Mouse (Mus musculus) mouse trophoblast stem cell (cell line): ENCODE measurements at regions not wholly inside any gene's neighbourhood (a gene's known extent, or its start where the extent isn't known, plus 50 kb on each side); places are given as distances from the start of the nearest gene placed in this dataset.

Source experiments
- in situ Hi-C, 2 experiments: fragments of 300-500 bp; cut with MseI, MboI; formaldehyde crosslinking; loops; 2 replicates in 1 of 2; 3 replicates in 1 of 2; pipeline ENCODE4 v1.15.1; 2025

DNA sequence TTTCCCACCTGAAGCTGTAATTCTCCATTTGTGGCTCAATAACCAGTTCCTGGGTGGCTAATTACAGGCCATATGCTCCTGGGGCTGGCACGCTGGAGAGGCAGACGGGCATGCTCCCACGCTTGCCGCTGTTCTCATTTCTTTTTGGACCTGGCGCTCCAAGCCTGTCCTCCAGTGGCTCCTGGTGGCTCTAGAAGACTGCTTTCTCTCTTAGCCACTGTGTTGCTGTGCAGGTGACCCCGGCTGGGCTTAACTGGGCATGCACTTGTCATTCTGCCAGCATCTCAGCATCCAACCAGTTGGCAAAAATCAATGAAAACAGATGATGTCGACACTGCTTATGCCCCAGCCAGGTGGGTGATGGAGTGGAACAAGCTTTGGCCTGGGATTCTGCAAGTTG, 1944.6 kb upstream of the Lrrc6 start:
- in situ Hi-C loops: no loop called here

DNA sequence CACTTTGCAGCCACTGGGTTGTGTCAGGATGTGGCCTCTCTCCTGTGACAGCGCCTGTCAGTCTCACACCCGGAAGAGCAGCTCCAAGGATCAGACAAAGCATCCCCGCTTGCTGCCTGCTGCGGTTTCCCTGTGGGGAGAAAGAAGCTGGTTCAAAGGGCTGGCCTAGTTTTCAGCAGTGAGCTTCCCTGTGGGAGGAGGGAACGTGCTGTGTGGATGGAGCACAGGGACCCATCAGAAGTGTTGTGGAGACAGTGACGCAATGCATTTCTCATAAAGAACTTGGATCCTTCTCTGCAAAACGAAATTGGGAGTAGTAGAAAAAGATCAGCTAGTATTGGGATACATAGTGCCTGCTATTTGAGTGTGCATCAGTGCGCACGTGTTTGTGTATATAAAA, 1939.9 kb upstream of the Lrrc6 start:
- in situ Hi-C loops: no loop called here

DNA sequence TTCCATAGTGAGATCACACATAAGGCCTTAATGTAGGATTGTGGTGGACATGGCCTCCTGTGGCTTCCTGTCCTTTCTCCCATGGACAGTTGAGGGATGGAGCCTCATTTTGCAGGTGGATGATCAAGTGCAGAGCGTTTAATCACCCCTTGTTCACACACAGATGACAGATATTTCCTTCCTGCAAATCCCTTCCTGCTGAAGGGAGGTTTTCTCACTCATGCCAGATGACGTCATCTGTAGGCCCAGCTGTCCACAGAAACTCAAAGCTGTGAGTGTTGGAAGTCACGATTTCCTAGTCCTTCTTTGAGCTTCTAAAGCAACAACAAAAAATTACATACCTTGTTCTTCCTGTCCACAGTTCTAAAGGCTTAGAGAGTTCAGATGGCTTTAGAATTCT, 1935.3 kb upstream of the Lrrc6 start:
- in situ Hi-C loops: loop anchor here in 1 of 2 experiments (10.0 kb wide), 1 partner anchor 479 kb away; no protein-coding TSS in a partner anchor

DNA sequence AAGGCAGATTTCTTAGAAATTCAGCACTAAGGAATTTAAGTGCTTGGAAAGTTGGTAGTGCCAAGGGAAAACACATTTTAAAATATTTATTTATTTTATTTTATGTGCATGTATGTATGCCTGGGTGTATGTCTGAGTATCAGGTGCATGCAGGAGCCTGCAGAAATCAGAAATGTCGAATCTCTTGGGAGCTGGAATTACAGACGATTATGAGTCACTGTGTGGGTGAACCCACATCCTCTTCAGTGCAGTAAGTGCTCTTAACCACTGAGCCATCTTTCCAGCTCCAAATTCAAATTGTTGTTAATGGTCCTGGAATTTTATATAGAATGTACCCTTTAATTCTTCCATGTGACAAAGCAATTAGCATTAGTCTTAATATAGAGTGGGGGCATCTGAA, 1930.5 kb upstream of the Lrrc6 start:
- in situ Hi-C loops: loop anchor here in 1 of 2 experiments (10.0 kb wide), 1 partner anchor 484 kb away; no protein-coding TSS in a partner anchor

DNA sequence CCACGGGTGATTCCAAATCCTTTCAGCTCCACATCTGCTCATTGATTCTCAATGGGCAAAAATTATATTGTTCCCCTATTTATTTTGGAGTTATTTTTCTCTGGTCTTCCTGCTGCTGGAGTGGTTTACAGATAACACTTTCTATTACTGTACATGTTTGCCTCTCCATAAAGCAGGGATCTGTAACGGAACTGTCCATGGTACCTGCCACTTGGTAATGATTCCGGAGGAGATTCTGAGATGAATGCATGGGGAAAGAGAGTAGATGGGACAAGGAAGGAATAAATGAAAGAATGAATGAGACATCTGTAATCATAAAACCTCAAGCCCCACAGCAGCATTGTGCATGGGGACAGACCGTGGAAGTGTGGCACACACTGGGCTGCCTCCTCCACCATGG, 1929.8 kb upstream of the Lrrc6 start:
- in situ Hi-C loops: loop anchor here in 1 of 2 experiments (10.0 kb wide), 1 partner anchor 484 kb away; no protein-coding TSS in a partner anchor

DNA sequence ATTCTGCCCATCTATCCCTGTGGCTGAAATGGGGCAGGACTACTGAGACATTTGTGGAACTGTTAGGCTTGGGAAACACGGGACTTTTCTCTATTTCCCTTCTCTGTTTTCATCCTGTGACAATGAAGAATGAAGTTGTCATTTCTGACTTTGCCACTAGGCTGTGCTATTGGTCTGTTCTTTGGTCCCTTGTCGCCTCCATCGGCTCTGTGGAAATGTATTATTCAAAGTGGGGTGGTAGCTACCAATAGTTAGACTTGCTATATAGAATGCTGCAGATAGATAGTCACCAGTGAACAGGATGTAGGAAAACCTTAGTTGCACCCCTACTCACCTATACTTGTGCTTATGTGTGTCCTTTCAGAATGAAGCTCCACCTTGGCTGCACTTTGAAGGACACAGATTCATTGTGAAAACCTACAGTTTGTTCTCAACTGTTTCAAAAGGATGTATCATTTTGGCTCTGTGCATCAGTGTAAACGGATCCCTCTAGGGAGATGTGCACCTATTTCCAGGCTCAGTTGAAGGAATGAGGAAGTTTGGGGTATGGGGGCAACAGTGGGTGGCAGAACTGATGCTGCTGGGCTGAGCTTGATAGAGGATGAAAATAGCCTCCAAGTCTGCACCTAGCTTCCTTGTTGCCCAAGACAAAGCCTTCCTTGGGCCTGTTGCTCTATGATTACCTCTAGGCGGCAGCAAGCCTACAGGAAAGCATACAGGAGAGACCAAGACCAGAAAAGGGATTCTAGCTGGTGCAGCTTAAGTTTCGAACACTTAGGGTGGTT, 1927.9 kb upstream of the Lrrc6 start:
- in situ Hi-C loops: no loop called here

DNA sequence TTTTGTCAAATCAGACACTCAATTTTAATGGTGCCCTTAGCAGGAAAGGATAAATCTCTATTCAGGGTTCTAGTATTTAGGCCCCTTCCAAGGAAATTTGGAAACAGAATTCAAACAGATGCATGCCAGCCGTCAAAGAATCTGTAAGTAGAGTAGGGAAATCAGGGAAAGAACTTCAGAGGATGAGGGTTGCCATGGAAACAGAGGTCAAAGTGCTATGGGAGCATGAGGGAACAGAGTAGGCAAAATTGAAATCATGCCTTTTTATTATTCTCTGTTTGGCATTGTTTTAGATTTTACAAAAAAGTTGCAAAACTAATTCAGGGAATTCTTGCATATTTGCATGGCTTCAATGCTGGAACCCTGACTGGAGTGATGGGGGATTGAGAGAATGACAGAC, 1916.4 kb upstream of the Lrrc6 start:
- in situ Hi-C loops: no loop called here

DNA sequence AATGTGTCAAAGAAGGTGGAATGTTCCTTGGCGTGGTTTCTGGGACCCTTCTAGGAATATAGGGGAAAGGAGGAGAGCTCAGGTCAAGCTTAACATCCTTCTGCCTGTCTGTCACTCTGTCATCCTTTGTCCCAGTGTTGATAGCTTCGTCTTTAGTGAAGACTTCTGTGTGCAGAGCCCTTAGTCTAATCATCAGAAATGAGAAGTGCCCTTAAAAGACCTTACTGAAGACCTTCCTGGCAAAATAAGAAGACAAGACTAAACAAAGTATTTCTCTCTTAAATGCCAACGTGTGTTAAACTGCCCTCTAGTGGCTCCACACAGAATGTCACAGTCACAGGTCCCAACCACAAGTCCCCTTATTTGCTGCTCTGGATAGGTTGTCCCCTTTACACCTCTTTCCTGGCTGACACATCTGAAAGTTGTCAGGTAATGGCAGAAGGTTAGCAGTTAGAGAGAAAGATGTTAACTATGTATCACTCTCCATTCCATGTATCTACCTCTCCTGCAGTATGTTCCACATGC, 1914.8 kb upstream of the Lrrc6 start:
- in situ Hi-C loops: no loop called here

DNA sequence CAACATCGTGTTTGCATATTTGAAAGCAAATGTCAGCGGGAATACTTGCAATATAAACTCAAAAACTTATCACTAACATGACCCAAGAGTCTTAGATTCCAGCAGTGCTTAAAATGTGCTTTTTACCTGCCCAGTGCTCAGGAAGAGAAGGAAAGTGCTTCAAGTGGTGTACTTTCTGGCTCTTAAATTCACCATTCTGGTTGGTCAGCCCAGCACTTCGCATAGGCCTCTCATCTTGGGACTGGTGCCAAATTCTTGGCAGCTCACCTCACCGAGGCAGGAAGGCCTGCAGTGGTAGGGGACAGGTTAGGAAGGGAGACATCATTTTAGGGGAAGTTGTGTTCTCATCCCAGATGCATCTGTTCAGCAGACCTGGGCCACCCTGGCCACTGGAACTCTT, 1913.3 kb upstream of the Lrrc6 start:
- in situ Hi-C loops: no loop called here

DNA sequence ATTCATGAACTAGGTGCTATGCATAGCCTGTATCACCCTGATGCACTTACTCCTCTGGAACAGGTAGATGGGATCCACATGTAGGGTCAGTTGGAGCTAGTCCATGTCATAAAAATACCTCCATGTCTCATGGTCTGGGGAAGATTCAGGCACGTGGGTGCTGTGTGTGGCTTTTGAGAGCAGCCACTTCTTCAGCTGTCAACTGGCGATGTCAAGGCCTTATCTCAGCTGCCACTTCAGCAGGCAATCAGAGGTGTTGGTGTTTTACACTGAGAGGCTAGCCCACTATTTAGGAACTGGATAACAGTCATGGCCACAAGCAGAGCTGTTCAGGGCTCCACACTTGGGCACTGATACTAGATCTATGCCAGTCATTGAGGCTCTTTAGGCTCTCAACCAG, 1912.0 kb upstream of the Lrrc6 start:
- in situ Hi-C loops: no loop called here

DNA sequence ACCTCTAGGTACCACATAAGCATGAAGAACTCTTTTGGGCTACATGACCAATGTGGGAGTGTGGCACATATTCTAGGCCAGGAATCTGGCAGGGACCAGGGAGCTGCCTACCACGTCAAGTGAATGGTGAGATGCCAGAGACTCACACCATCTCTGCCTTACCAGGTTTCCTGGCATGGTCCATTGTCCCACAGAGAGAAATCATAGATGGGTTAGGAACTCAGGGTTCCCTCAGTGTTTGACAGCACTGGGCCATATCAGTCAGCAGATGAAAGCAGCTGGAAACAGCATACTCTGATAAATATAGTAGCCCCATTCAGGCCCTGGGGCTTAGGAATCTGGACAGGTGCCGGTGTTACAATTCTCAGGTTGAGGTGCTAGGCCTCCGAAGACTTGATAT, 1911.4 kb upstream of the Lrrc6 start:
- in situ Hi-C loops: no loop called here

DNA sequence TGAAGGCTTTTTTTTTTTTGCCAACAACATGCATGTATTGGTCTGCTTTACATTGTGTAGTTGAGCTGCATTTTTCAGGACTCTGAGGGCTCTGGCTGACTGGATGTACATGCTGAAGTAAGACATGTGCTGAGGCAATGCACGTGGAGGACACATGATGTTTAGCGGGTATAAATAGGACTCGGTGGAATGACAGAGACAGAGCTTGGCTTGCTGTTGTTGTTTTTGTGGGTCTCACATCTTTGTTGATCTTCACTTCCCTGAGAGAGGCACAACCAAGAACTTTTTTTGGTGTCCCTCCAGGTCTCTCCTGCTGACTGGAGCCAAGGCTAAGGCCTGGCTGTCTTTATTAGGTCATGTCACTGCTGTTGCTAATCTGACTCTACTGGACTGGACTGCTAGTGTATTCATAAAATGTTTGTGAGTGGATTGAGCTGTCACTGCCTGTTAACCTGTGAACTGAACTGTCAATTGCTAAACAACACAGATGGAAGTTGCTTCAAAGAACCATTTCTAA, 1902.9 kb upstream of the Lrrc6 start:
- in situ Hi-C loops: no loop called here

DNA sequence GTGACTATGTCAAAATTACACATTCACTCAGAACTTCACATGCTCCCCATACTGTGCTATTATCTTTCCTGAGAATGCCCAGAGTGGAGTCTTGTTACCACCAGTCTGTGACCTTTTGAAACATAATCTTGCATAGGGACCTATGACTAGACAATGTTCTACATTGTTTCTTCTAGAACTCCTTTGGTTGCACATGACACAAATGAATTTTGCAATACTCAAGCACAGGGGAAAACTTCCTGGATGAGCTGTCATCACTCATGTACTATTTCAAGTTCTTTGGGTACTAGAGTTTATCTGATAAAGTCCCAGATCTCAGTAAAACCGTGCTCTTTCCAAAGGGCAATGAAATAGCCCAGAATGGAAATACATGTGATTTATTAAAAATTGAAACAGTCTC, 1901.0 kb upstream of the Lrrc6 start:
- in situ Hi-C loops: no loop called here

DNA sequence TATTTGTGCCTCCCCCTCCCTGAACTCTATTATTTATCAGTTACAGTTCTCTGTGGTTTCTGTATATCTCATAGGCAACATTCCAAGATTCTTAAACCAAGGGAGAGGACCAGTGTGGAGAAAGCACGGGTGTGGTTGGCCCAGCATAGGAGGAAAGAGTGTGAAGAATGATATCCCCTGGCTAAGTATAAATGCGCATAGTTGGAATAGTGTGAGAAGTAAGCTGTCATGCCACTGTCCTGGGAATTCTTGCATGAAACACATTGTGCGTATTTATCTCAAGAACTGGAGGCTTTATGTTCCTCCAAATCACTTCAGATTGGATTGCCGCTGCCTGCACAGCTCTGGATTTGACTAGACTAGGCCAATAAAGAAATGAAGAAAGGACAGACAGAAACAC, 1900.3 kb upstream of the Lrrc6 start:
- in situ Hi-C loops: no loop called here

DNA sequence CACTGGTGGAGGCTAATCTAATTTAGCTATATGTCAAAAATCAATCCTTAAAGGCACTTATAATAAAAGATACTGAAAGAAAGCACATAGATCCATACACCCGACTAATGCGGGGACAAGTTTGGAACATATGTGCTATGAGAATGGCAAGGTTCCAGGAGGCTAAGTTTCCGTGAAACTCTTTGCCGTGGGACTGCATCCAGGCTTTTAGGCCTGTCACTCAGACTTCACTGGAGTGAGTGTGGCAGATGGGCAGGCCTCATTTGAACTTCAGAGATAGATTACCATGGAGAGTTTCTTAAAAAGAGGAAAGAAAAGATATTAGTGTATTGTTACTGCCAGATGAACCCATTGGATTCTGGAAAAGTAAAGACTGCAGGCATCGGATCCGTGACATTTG, 1895.9 kb upstream of the Lrrc6 start:
- in situ Hi-C loops: no loop called here

DNA sequence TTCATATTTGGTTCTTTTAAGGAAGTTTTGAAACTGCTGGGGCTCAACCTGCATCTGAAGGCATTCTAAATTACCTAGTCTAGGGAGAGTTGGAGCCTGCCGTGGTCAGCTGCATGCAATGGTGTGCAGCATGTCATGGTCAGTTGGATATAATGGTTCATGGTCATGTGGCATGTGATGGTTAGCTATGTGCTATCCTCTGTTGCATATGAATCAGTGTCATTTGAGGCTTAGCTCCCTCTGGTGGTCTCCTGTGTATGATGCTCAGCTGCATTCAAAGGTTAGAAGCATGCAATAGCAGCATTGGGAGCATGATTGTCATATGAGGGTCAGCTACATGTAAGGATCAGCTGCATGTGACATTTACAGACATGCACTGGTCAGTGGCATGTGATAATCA, 1894.0 kb upstream of the Lrrc6 start:
- in situ Hi-C loops: no loop called here

DNA sequence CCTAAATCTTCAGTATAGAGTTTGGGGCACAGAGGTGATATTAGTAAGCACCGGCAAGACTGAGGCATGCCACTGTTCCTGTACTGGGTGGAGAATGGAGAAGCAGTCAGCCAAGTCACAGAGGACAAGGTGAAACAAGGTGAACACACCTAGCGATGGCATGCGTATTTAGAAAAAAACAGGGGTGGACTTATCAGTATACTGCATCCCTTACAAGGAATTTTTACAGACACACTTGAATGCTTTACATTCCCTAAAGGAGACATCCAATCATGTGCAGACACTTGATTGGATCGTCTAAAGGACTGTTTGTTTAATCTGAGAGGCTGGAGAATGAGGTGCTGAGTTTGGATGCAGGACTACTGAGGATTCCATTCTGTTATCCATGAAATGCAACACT, 1893.4 kb upstream of the Lrrc6 start:
- in situ Hi-C loops: no loop called here

DNA sequence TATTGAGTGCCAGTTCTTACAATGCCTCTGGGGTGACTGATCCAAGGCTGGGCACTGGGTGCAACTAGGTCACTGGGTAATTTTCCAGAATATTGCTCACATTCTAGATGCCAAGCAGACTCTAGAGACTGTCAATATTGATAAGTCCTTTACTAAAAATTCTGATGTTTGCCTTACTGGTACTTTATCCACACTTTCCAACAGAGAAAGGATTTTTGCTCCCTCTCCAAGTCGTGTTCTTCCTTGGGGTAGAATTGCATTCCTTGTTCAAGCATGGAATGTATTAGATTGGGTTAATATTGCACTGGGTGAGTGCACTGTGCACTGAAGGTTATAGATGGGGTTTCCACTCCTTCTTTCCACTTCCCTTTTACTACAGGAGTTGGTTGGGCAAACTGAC, 1891.0 kb upstream of the Lrrc6 start:
- in situ Hi-C loops: no loop called here

DNA sequence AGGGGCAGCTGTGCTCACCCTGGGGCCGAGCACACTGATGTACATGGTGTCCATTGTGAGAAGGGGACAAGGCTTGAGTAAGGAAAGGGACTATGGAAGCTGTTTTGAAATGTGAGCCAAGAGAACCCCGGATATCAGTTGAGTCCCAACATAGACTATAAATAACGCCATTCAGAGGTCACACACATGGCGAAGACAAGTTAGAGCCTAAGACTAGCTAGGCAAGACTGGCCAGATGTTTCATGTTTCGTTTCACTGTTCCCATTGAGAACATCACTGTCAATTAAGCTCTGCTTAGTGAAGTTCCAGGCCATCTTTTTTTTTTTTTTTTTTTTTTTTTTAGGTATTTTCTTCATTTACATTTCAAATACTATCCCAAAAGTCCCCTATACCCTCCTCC, 1889.1 kb upstream of the Lrrc6 start:
- in situ Hi-C loops: no loop called here

DNA sequence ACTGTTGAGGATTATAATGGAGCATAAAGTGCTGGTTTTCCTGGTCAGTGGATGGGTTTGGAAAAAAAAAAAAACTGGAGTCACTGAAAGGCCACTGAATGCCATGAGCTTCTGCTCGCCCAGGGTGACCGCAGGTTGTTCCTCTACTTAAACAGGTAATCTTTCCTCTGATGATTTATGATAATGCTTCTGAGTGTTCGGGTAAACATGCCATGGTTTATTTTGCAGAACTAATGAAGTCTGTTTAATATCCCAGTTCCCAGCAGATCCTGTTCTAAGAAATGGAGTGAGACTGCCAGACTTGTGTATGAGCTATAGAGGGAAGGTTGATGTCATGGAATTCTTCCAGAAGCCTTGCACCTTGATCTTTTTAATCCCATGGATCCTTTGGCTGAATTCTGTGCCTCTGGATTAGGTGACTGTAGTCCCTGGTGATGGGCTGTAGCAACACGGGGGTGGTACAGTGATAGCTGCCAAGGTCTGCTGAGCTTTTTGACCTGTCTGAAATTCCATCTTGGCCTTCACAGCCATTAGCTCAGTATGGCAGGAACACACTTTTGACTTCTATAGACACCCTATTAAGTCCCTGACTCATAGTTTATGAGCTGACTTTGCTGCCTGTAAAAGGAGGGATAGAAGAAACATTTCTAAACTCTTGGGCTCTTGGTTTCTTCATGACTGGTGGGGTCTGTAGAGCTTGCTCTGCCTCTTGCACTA, 1886.8 kb upstream of the Lrrc6 start:
- in situ Hi-C loops: no loop called here

DNA sequence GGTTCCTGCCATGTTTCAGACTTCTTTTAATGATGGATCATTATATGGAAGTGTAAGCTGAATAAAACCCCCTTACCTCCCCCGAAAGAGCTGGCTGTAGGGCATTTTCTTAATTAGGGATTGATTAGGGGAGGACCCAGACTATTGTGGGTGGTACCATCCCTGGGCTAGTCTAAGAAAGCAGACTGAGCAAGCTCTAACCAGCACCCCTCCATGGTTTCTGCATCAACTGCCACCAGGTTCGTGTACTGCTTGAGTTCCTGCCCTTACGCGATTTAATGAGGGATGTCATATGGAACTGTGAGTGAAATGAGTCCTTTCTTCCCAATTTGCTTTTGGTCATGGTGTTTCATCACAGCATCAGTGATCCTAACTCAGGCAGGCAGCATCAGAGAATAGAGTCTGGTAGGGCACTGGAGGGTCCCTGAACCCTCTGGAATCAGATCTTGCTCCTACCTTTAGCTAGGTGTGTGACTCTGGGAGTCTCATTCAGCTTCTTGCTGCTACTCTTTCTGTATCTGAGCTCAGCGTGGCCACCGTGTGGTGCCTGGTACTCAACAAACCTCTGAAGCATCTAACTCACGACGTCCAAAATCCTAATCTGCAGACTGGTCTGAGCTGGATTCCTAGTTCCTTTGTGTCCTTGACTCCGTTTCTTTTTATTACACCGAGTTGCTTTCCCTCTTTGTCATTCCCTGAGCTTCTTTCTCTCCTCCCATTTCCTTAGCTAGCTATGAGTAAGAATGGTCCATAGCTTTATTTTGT, 1884.0 kb upstream of the Lrrc6 start:
- in situ Hi-C loops: no loop called here

DNA sequence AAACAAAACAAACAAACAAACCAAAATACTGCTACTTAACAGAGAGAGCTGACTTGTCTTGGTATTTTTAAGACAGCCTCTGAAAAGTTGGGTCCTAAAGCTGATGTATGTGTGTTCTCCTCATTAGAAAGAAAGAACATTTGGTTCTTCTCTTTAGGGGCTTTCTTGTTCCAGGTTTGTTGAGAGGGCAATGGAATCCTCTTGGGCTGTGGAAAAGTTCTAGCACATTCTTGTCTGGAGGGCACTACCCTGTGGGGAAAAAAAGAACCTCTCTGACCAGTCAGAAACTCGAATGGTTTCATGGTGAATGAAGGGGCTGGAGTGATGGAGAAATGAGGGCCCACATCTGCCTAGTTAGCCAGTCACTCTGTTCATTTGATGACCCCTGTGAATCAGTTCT, 1874.5 kb upstream of the Lrrc6 start:
- in situ Hi-C loops: no loop called here
